Mouse (Mus musculus) limb, embryonic 15.5 days (tissue): ENCODE data around the gene Mrgpre. TPM values are rescaled to one million over a fixed set of nuclear protein-coding genes. Genes with fewer than 3 reads are reported as not detected.

Source experiments
- ATAC-seq: fragments of 200-750 bp; cut with Nextera tagmentation; 2 replicates; pipeline ENCODE4 v1.8.0; 2017; ENCODE audit warnings: low read depth, moderate TSS enrichment; ENCODE audit not compliant: insufficient number of reproducible peaks, low FRiP score, low TSS enrichment
- H3K27ac ChIP-seq: fragments of 300-500 bp; sonication (generic); 2 replicates; pipeline ENCODE4 v1.5.1; 2015; ENCODE audit warnings: moderate library complexity, mild to moderate bottlenecking, inconsistent platforms
- H3K27me3 ChIP-seq: fragments of 300-500 bp; sonication (generic); 2 replicates; pipeline ENCODE4 v1.6.1; 2015; ENCODE audit warnings: inconsistent platforms
- H3K36me3 ChIP-seq: fragments of 300-500 bp; sonication (generic); 2 replicates; pipeline ENCODE4 v1.6.1; 2015; ENCODE audit warnings: inconsistent platforms
- H3K4me1 ChIP-seq: fragments of 300-500 bp; sonication (generic); 2 replicates; pipeline ENCODE4 v1.6.1; 2015; ENCODE audit warnings: inconsistent platforms
- H3K4me2 ChIP-seq: fragments of 300-500 bp; sonication (generic); 2 replicates; pipeline ENCODE4 v1.6.1; 2015; ENCODE audit warnings: mild to moderate bottlenecking, inconsistent platforms
- H3K4me3 ChIP-seq: fragments of 300-500 bp; sonication (generic); 2 replicates; pipeline ENCODE4 v1.5.1; 2015; ENCODE audit warnings: mild to moderate bottlenecking, inconsistent platforms
- H3K9ac ChIP-seq: fragments of 300-500 bp; sonication (generic); 2 replicates; pipeline ENCODE4 v1.6.1; 2015; ENCODE audit warnings: inconsistent platforms
- H3K9me3 ChIP-seq: fragments of 300-500 bp; sonication (generic); 2 replicates; pipeline ENCODE4 v1.6.1; 2016; ENCODE audit warnings: inconsistent platforms
- WGBS: fragments of 180-500 bp; shearing (Covaris S2); methylation state at CpG from one replicate; pipeline ENCODE4 v1.1.7; 2015; 5-methylcytosine and 5-hydroxymethylcytosine counted together
- polyA plus RNA-seq: library from polyadenylated mRNA; unstranded; fragments of >200 nt; fragmentation: Nextera tagmentation; extraction: Ambion mirVana; gene quantifications from 2 replicates; pipeline ENCODE4 v1.2.1, GENCODE M21; 2015

Gene Mrgpre
- 1.6 and 2.1 TPM in 2 replicates for polyA plus RNA-seq

GRCm38 (mm10) chr7:143783996-143784829 is at the start of gene Mrgpre:
TSS of gene Mrgpre (minus strand) at chr7:143784500.
- Histone ChIP-seq H3K27ac (peak within 1 kb of the TSS; percentile 67), H3K4me1 (peaks cover 26% of the 10 kb centered on the region), H3K4me3 (peak within 1 kb of the TSS; percentile 40), H3K36me3 (no peaks in the 10 kb centered on the region), H3K4me2 (peak within 1 kb of the TSS; percentile 65), H3K27me3 (no peaks in the 10 kb centered on the region), H3K9me3 (no peaks in the 10 kb centered on the region), H3K9ac (peak within 1 kb of the TSS; percentile 23; the same call in 1 of the 2 replicates)
- WGBS = 3% methylated on average over 21 of the region's 21 CpGs
- ATAC-seq = peak; percentile 83

- peaks cover 26% of the 10 kb centered on the region for H3K36me3 ChIP-seq
- H3K9ac ChIP-seq = no peak overlapping the region
- 82% methylated on average over 6 of the region's 6 CpGs for WGBS
Observed at GRCm38 (mm10) chr7:143833581-143834190, 49.4 kb upstream of the Mrgpre start.

GRCm38 (mm10) chr7:143832611-143833010 is 48.3 kb upstream of the Mrgpre start:
- Histone ChIP-seq H3K4me3 (no peak overlapping the region), H3K4me2 (no peak overlapping the region), H3K36me3 (peaks cover 15% of the 10 kb centered on the region), H3K9ac (no peak overlapping the region), H3K9me3 (no peaks in the 10 kb centered on the region), H3K27ac (no peak overlapping the region), H3K27me3 (no peaks in the 10 kb centered on the region), H3K4me1 (peaks cover 29% of the 10 kb centered on the region)
- no peak for ATAC-seq
- WGBS = 95% methylated on average over 2 of the region's 2 CpGs

More at GRCm38 (mm10) chr7:143833581-143834190, 49.4 kb upstream of the Mrgpre start:
- Histone ChIP-seq H3K4me2 (no peak overlapping the region), H3K9me3 (no peaks in the 10 kb centered on the region), H3K4me3 (no peak overlapping the region), H3K27me3 (no peaks in the 10 kb centered on the region), H3K27ac (no peak overlapping the region), H3K4me1 (peaks cover 29% of the 10 kb centered on the region)
- ATAC-seq = no peak

- Histone ChIP-seq H3K4me3 (no peak overlapping the region), H3K36me3 (peaks cover 11% of the 10 kb centered on the region), H3K27me3 (no peaks in the 10 kb centered on the region), H3K4me2 (no peak overlapping the region), H3K9ac (no peak overlapping the region), H3K27ac (no peak overlapping the region), H3K4me1 (peaks cover 29% of the 10 kb centered on the region), H3K9me3 (no peaks in the 10 kb centered on the region)
- ATAC-seq = no peak
- WGBS = 77% methylated on average over 8 of the region's 8 CpGs
Observed at GRCm38 (mm10) chr7:143832196-143832595, 47.9 kb upstream of the Mrgpre start.

GRCm38 (mm10) chr7:143830399-143830798 is 46.1 kb upstream of the Mrgpre start:
- no peaks in the 10 kb centered on the region for H3K9me3 ChIP-seq
- no peaks in the 10 kb centered on the region for H3K36me3 ChIP-seq
- ATAC-seq = no peak
- no peaks in the 10 kb centered on the region for H3K27me3 ChIP-seq
- H3K9ac ChIP-seq = peak overlapping the region; percentile 62
- H3K4me3 ChIP-seq = peak overlapping the region; percentile 69
- peak overlapping the region; percentile 63 for H3K27ac ChIP-seq
- H3K4me1 ChIP-seq = peaks cover 29% of the 10 kb centered on the region
- WGBS = 9% methylated on average over 6 of the region's 6 CpGs
- peak overlapping the region; percentile 90 for H3K4me2 ChIP-seq

- Histone ChIP-seq H3K36me3 (no peaks in the 10 kb centered on the region), H3K4me2 (peak overlapping the region; percentile 90), H3K4me3 (peak overlapping the region; percentile 69), H3K27me3 (no peaks in the 10 kb centered on the region), H3K9me3 (no peaks in the 10 kb centered on the region), H3K27ac (peak overlapping the region; percentile 94), H3K4me1 (peaks cover 29% of the 10 kb centered on the region), H3K9ac (peak overlapping the region; percentile 62)
- peak; percentile 96 for ATAC-seq
- under 1% methylated on average over 37 of the region's 37 CpGs for WGBS
Observed at GRCm38 (mm10) chr7:143829504-143830331, 45.4 kb upstream of the Mrgpre start.

- Histone ChIP-seq H3K27me3 (no peaks in the 10 kb centered on the region), H3K36me3 (no peaks in the 10 kb centered on the region), H3K9me3 (no peaks in the 10 kb centered on the region), H3K9ac (no peak overlapping the region), H3K4me3 (no peak overlapping the region), H3K4me1 (peaks cover 24% of the 10 kb centered on the region), H3K4me2 (no peak overlapping the region), H3K27ac (no peak overlapping the region)
- WGBS = 84% methylated on average over 2 of the region's 2 CpGs
- ATAC-seq = no peak
Observed at GRCm38 (mm10) chr7:143826985-143827384, 42.7 kb upstream of the Mrgpre start.

- ATAC-seq = no peak
- H3K4me1 ChIP-seq = peaks cover 11% of the 10 kb centered on the region
Observed at GRCm38 (mm10) chr7:143823266-143823605, 38.9 kb upstream of the Mrgpre start.

GRCm38 (mm10) chr7:143822375-143823265 is 38.3 kb upstream of the Mrgpre start, which contains the start of the genes Nadsyn1 and Dhcr7:
TSS of gene Nadsyn1 (minus strand) at chr7:143822849.
TSS of gene Dhcr7 (plus strand) at chr7:143823145.
- Histone ChIP-seq H3K4me1 (peaks cover 11% of the 10 kb centered on the region), H3K27me3 (no peaks in the 10 kb centered on the region), H3K9ac (peak within 1 kb of the TSS; percentile 55), H3K4me3 (peak within 1 kb of the TSS; percentile 65), H3K36me3 (peaks cover 11% of the 10 kb centered on the region), H3K4me2 (peak within 1 kb of the TSS; percentile 70), H3K9me3 (no peaks in the 10 kb centered on the region), H3K27ac (peak within 1 kb of the TSS; percentile 79)
- WGBS = under 1% methylated on average over 40 of the region's 40 CpGs
- peak; percentile 97 for ATAC-seq

More at GRCm38 (mm10) chr7:143823266-143823605, 38.9 kb upstream of the Mrgpre start:
- Histone ChIP-seq H3K4me2 (peak overlapping the region; percentile 70), H3K9ac (peak overlapping the region; percentile 35; the same call in 1 of the 2 replicates), H3K9me3 (no peaks in the 10 kb centered on the region), H3K27me3 (no peaks in the 10 kb centered on the region), H3K4me3 (peak overlapping the region; percentile 65), H3K36me3 (peaks cover 8% of the 10 kb centered on the region), H3K27ac (peak overlapping the region; percentile 79)
- WGBS = 56% methylated on average over 4 of the region's 4 CpGs

- no peak overlapping the region for H3K4me3 ChIP-seq
- no peaks in the 10 kb centered on the region for H3K9me3 ChIP-seq
- no peaks in the 10 kb centered on the region for H3K27me3 ChIP-seq
- H3K36me3 ChIP-seq = peaks cover 19% of the 10 kb centered on the region
- peaks cover 11% of the 10 kb centered on the region for H3K4me1 ChIP-seq
- 85% methylated on average over 2 of the region's 2 CpGs for WGBS
- no peak overlapping the region for H3K4me2 ChIP-seq
- no peak overlapping the region for H3K9ac ChIP-seq
- no peak overlapping the region for H3K27ac ChIP-seq
- no peak for ATAC-seq
Observed at GRCm38 (mm10) chr7:143821241-143821640, 36.9 kb upstream of the Mrgpre start.

GRCm38 (mm10) chr7:143819201-143819600 is 34.9 kb upstream of the Mrgpre start:
- Histone ChIP-seq H3K4me2 (no peak overlapping the region), H3K9me3 (no peaks in the 10 kb centered on the region), H3K4me3 (no peak overlapping the region), H3K27me3 (no peaks in the 10 kb centered on the region), H3K4me1 (peaks cover 11% of the 10 kb centered on the region), H3K27ac (no peak overlapping the region), H3K36me3 (peaks cover 34% of the 10 kb centered on the region), H3K9ac (no peak overlapping the region)
- ATAC-seq = no peak
- 74% methylated on average over 4 of the region's 4 CpGs for WGBS
